ENCODE assay signal across 8 mouse cellular contexts in the genomic region with DNA sequence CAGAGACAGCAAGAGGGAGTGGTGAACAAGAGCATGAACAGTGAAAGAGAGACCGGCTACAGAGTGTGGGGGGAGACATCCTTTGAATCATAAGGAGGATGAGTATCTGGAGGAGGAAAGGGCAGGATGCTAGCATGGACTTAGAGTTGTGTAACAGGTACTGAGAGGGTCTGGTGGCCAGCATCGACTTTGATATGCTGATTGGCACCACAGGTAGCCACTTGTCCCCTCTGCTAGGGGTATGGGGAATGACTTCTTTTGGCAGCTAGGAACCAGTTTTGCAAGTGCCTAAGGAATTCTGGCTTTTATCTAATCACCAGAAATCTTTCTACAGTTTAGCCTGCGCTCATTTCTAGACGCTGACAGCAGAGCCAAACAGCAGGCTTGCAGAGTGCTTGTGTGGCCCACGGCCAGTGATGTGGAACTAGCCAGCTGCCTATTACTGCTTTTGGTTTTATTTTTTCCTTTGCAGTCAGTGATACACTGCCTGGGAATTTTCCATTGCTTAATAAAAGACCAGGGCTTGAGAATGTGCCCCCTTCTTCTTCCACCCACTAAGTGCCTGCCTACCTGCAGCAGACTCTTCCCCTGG.
DNase-seq lines count a peak whose midpoint lies in the region; ATAC-seq lines count a peak whose summit lies in the region.

No protein-coding gene starts in this region.

- no peak for ATAC-seq in inflammation-experienced regulatory T-cells, adult 6 months

- peak; percentile 22 to 33 for DNase-seq in cerebellum, postnatal 10 days
- no peak for DNase-seq in cerebellum, postnatal 25 days
- peak; percentile 36 for DNase-seq in adipocyte (ENCODE audit: low spot score)
- peak; percentile 15 for DNase-seq in heart, postnatal 4 days
- peak; percentile 20 to 36 for DNase-seq in layer of hippocampus, postnatal 25 days (ENCODE audit: extremely low spot score in 1 of 2, low spot score in 1 of 2)
- peak; percentile 39 for DNase-seq in right cerebral cortex, postnatal 14 days
- no peak for DNase-seq in spleen, postnatal 10 days (ENCODE audit: low spot score in 2 of 2)

Comparison
In these comparisons a context has a peak if more than half of its experiments do, and no peak if none do; other contexts are left out.
1. DNase-seq: peak in cerebellum, postnatal 10 days (2 of 2), adipocyte (single experiment), heart, postnatal 4 days (single experiment), layer of hippocampus, postnatal 25 days (2 of 2) and right cerebral cortex, postnatal 14 days (single experiment); none in cerebellum, postnatal 25 days (0 of 2) and spleen, postnatal 10 days (0 of 2).